Mouse (Mus musculus) ES-E14 (cell line): ENCODE results near the gene Rpl10a. TPM values are rescaled to one million over a fixed set of nuclear protein-coding genes. Genes with fewer than 3 reads are reported as not detected.
A peak's percentile ranks its signal among the peaks of the same experiment; 100 is the strongest.

Source experiments
- DNase-seq: peaks from one replicate; pipeline ENCODE4 v3.0.0-alpha.2; 2013; ENCODE audit warnings: low read depth, low spot score
- H3K27ac ChIP-seq: 2 replicates; pipeline ENCODE4 v1.5.1; 2012; ENCODE audit warnings: low read depth, mild to moderate bottlenecking, low read length, moderate library complexity, mixed read lengths; ENCODE audit not compliant: poor library complexity, insufficient read depth, severe bottlenecking
- H3K36me3 ChIP-seq: 2 replicates; pipeline ENCODE4 v1.6.1; 2012; ENCODE audit warnings: mild to moderate bottlenecking, low read length, moderate library complexity, mixed read lengths; ENCODE audit not compliant: control insufficient read depth, poor library complexity, insufficient read depth, severe bottlenecking
- H3K4me1 ChIP-seq, 2 experiments: fragments of 150-350 bp in 1 of 2; sonication (generic) in 1 of 2; 2 replicates each; pipeline ENCODE4 v1.6.1; 2012; ENCODE audit warnings: low read length in 2 of 2, mild to moderate bottlenecking in 1 of 2, mixed read lengths in 1 of 2; ENCODE audit not compliant: control insufficient read depth in 2 of 2, insufficient read depth in 2 of 2, poor library complexity in 1 of 2
- H3K4me3 ChIP-seq, 2 experiments: fragments of 150-350 bp in 1 of 2; sonication (generic) in 1 of 2; 2 replicates each; pipeline ENCODE4 v1.5.1; 2012; ENCODE audit warnings: low read length in 2 of 2, low read depth in 1 of 2, mild to moderate bottlenecking in 1 of 2, mixed read lengths in 1 of 2; ENCODE audit not compliant: insufficient read depth in 1 of 2, poor library complexity in 1 of 2, severe bottlenecking in 1 of 2
- H3K9ac ChIP-seq: 2 replicates; pipeline ENCODE4 v1.6.1; 2012; ENCODE audit warnings: low read depth, mild to moderate bottlenecking, low read length, mixed read lengths; ENCODE audit not compliant: poor library complexity, insufficient read depth, severe bottlenecking
- H3K9me3 ChIP-seq: fragments of 150-350 bp; sonication (generic); 2 replicates; pipeline ENCODE4 v1.6.1; 2012; ENCODE audit warnings: low read depth, mild to moderate bottlenecking, low read length; ENCODE audit not compliant: control insufficient read depth, insufficient read depth
- CHD2 ChIP-seq: IDR thresholded peaks from 2 replicates; pipeline ENCODE4 v1.6.1; 2014; ENCODE audit warnings: mild to moderate bottlenecking, low read depth, low read length, inconsistent platforms
- HCFC1 ChIP-seq: IDR thresholded peaks from 2 replicates; pipeline ENCODE4 v1.6.1; 2012; ENCODE audit warnings: low read length, inconsistent platforms, borderline replicate concordance; ENCODE audit not compliant: insufficient read depth
- MAFK ChIP-seq: IDR thresholded peaks from 2 replicates; pipeline ENCODE4 v1.6.1; 2014; ENCODE audit warnings: mild to moderate bottlenecking, low read depth, low read length, inconsistent platforms; ENCODE audit not compliant: insufficient read depth
- ZC3H11A ChIP-seq: IDR thresholded peaks from 2 replicates; pipeline ENCODE4 v1.6.1; 2012; ENCODE audit warnings: low read depth, mild to moderate bottlenecking, inconsistent platforms, low read length, borderline replicate concordance
- ZNF384 ChIP-seq: IDR thresholded peaks from 2 replicates; pipeline ENCODE4 v1.6.1; 2012; ENCODE audit warnings: low read depth, low read length, inconsistent platforms
- in situ Hi-C, 2 experiments: fragments of 600-800 bp; cut with MboI; formaldehyde crosslinking; loops; one replicate each; pipeline ENCODE4 v1.15.1; 2025; ENCODE audit warnings: low sequenced_read_pairs in 2 of 2, inconsistent platforms in 1 of 2; ENCODE audit not compliant: unreplicated experiment in 2 of 2
- total RNA-seq: library from RNA; depleted of rRNA; stranded (reverse); fragments of 300-350 nt; gene quantifications from 2 replicates; pipeline ENCODE4 v1.2.3, GENCODE M21; 2012

Gene Rpl10a
- total RNA-seq, 1 experiment: 2,234 TPM

- in situ Hi-C loops: no loop called here
- no peak for TF ChIP-seq CHD2
- TF ChIP-seq MAFK: no peak
- no peak for TF ChIP-seq ZNF384
These were observed 21.7 kb downstream of the Rpl10a start for GRCm38 (mm10) chr17:28349901-28350465.

GRCm38 (mm10) chr17:28350466-28351352 lies 22.4 kb downstream of the Rpl10a start, which contains the start of gene Tead3:
Gene Tead3, minus strand, starts transcription at chr17:28350817.
- H3K9me3 ChIP-seq: no peaks in the 10 kb centered on the region
- H3K4me1 ChIP-seq: peaks cover 2 to 37% of the 10 kb centered on the region in 2 experiments; a peak in 2 of 4 replicates
- DNase-seq: no peak
- in situ Hi-C loops: no loop called here
- H3K27ac ChIP-seq: peak within 1 kb of the TSS; percentile 45
- TF ChIP-seq CHD2: no peak
- TF ChIP-seq MAFK: no peak
- TF ChIP-seq ZNF384: no peak
- no peak for TF ChIP-seq ZC3H11A
- no peak for TF ChIP-seq HCFC1
- peak within 1 kb of the TSS; percentile 73 to 93 for H3K4me3 ChIP-seq
- H3K36me3 ChIP-seq: no peaks in the 10 kb centered on the region
- peak within 1 kb of the TSS; percentile 79 for H3K9ac ChIP-seq

More at GRCm38 (mm10) chr17:28349901-28350465, 21.7 kb downstream of the Rpl10a start:
- Histone ChIP-seq H3K4me1 (peaks cover 2 to 45% of the 10 kb centered on the region in 2 experiments; a peak in 2 of 4 replicates), H3K27ac (no peak overlapping the region), H3K4me3 (peak overlapping the region; percentile 73 to 93), H3K9me3 (no peaks in the 10 kb centered on the region), H3K36me3 (no peaks in the 10 kb centered on the region), H3K9ac (peak overlapping the region; percentile 47)
- DNase-seq: no peak

- peak overlapping the region; percentile 73 to 93 for H3K4me3 ChIP-seq
- TF ChIP-seq ZNF384: no peak
- no peak for TF ChIP-seq MAFK
- no peak for TF ChIP-seq HCFC1
- TF ChIP-seq ZC3H11A: no peak
- TF ChIP-seq CHD2: no peak
- peaks cover 2 to 31% of the 10 kb centered on the region in 2 experiments; a peak in 2 of 4 replicates for H3K4me1 ChIP-seq
- H3K36me3 ChIP-seq: no peaks in the 10 kb centered on the region
- peak overlapping the region; percentile 79 for H3K9ac ChIP-seq
- peak overlapping the region; percentile 34; the same call in 1 of the 2 replicates for H3K27ac ChIP-seq
- DNase-seq: no peak
- in situ Hi-C loops: no loop called here
- no peaks in the 10 kb centered on the region for H3K9me3 ChIP-seq
These were observed 23.2 kb downstream of the Rpl10a start for GRCm38 (mm10) chr17:28351353-28351890.

- Histone ChIP-seq H3K4me3 (peak overlapping the region; percentile 13 to 93; a peak in 2 of 4 replicates), H3K36me3 (no peaks in the 10 kb centered on the region), H3K9ac (no peak overlapping the region), H3K4me1 (peaks cover 2 to 31% of the 10 kb centered on the region in 2 experiments; a peak in 2 of 4 replicates), H3K9me3 (no peaks in the 10 kb centered on the region), H3K27ac (no peak overlapping the region)
- DNase-seq: no peak
- TF ChIP-seq HCFC1 (no peak), MAFK (no peak), ZC3H11A (no peak), ZNF384 (no peak), CHD2 (no peak)
- in situ Hi-C loops: no loop called here
These were observed 23.7 kb downstream of the Rpl10a start for GRCm38 (mm10) chr17:28352018-28352417.
